Mouse (Mus musculus) heart, adult 2 months (tissue): ENCODE results near the gene Cdhr4.

Experiments used
- CTCF ChIP-seq: fragments of 200-600 bp; IDR thresholded peaks from 2 replicates; pipeline ENCODE4 v1.8.1; 2022; ENCODE audit warnings: antibody characterized with exemption, mild to moderate bottlenecking, moderate library complexity
- EP300 ChIP-seq: fragments of 200-500 bp; IDR thresholded peaks from 2 replicates; pipeline ENCODE4 v1.6.1; 2011; ENCODE audit warnings: low read depth, low read length, control low read depth; ENCODE audit not compliant: insufficient read depth
- POLR2A ChIP-seq: fragments of 200-500 bp; IDR thresholded peaks from 2 replicates; pipeline ENCODE4 v1.6.1; 2011; ENCODE audit warnings: mild to moderate bottlenecking, low read depth, low read length, control low read depth; ENCODE audit not compliant: insufficient read depth

GRCm38 (mm10) chr9:108047601-108048565 is 55.6 kb downstream of the Cdhr4 start:
- TF ChIP-seq CTCF (no peak), POLR2A (no peak), EP300 (no peak)
